Comparison of ENCODE assay signal across 17 mouse cellular contexts in the genomic region with DNA sequence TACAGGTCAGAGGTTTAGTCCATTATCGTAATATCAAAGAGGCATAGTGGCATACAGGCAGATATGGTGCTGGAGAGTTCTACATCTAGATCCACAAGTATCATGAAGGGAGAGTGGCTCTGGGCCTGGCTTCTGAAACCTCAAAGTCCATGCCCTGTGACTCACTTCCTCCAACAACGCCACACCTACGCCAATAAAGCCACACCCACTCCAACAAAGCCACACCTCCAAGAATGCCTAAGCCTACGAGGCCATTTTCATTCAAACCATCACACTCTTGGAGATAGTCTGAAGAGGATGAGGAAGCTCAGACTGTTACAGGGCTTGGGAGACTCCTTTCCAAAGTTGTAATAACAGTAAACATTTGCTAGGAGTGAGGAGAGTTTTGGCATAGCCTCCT.
DNase-seq lines count a peak whose midpoint lies in the region.
"Had no signal": no experiment of that assay in that cellular context is flagged by ENCODE, and none has a peak within 500 bp of the region (broad histone marks: within the 10 kb centered on the region; RNA-seq: fewer than 3 reads in every experiment).

No protein-coding gene starts in this region.

- DNase-seq in 416B (ENCODE audit: low read depth) (peak; percentile 74), ES-CJ7 (ENCODE audit: low read depth, low spot score) (peak; percentile 40)
- peak; percentile 47 for DNase-seq in induced T-regulatory cell, adult 2 months (ENCODE audit: low read depth)
- no peak for DNase-seq in frontal cortex, adult 2 months (ENCODE audit: extremely low spot score in 1 of 2, low spot score in 1 of 2)
- DNase-seq in heart, adult 9 months (ENCODE audit: low spot score in 2 of 2) = no peak
- DNase-seq in lung, postnatal 14 days = no peak
- DNase-seq in yolk sac, embryonic 10.5 days (ENCODE audit: low spot score) = no peak
- DNase-seq: adrenal gland, postnatal 10 days; cerebellum, adult 11 months; cerebellum, adult 8-10 months; cerebellum, postnatal 14 days; forebrain, postnatal 0 days; gastrocnemius, adult 2 months; gastrocnemius, postnatal 25 days; heart, postnatal 10 days; heart, postnatal 4 days; kidney, adult 11 months had no signal

Comparison
In these comparisons a context has a peak if more than half of its experiments do, and no peak if none do; other contexts are left out.
1. DNase-seq: peak in 416B (single experiment), ES-CJ7 (single experiment) and induced T-regulatory cell, adult 2 months (single experiment); none in frontal cortex, adult 2 months (0 of 2), heart, adult 9 months (0 of 2), lung, postnatal 14 days (single experiment) and yolk sac, embryonic 10.5 days (single experiment).